Mouse (Mus musculus): Measurements from ENCODE around the gene Kirrel. TPM values are rescaled to one million over a fixed set of nuclear protein-coding genes. Genes with fewer than 3 reads are reported as not detected.

Kirrel gene
- total and polyA plus RNA-seq, 3 experiments = not detected

- no peaks in the 10 kb centered on the region for H3K27me3 ChIP-seq (ENCODE audit: control insufficient read depth in 1 of 2, insufficient read depth in 2 of 2, low read length in 2 of 2)
- no peaks in the 10 kb centered on the region for H3K79me2 ChIP-seq (ENCODE audit: control insufficient read depth, insufficient read depth, low read length, poor library complexity)
- peak; percentile 59 for DNase-seq (ENCODE audit: low read depth, low spot score)
- H3K27ac ChIP-seq (ENCODE audit: control insufficient read depth, low read depth, low read length) = no peak overlapping the region
- no peak overlapping the region for H3K9ac ChIP-seq (ENCODE audit: control insufficient read depth, low read depth, low read length, poor library complexity, severe bottlenecking)
- no peaks in the 10 kb centered on the region for H3K9me3 ChIP-seq (replicated peaks; ENCODE audit: insufficient read depth, low read length)
- H3K36me3 ChIP-seq (ENCODE audit: control insufficient read depth in 1 of 2, insufficient read depth in 2 of 2, low read length in 2 of 2) = no peaks in the 10 kb centered on the region
- TF ChIP-seq CHD1 (IDR thresholded peaks at IDR 0.05; ENCODE audit: low read depth, low read length) (no peak), CTCF (IDR thresholded peaks at IDR 0.05 in 2 of 3, conservative IDR thresholded peaks at IDR 0.05 in 1 of 3; ENCODE audit: control insufficient read depth in 1 of 3, insufficient read depth in 1 of 3, low read depth in 2 of 3, low read length in 3 of 3, poor library complexity in 1 of 3, severe bottlenecking in 1 of 3) (peak; percentile 46 to 95 (median 78)), MXI1 (IDR thresholded peaks at IDR 0.05; ENCODE audit: low read depth, low read length) (no peak), ZC3H11A (IDR thresholded peaks at IDR 0.05; ENCODE audit: low read depth, low read length) (peak; percentile 52), MYC (IDR thresholded peaks at IDR 0.05; ENCODE audit: low read depth, low read length) (no peak), ELF1 (IDR thresholded peaks at IDR 0.05; ENCODE audit: low read depth, low read length) (no peak), SMC3 (IDR thresholded peaks at IDR 0.05; ENCODE audit: low read depth, low read length) (peak; percentile 66), RAD21 (IDR thresholded peaks at IDR 0.05; ENCODE audit: low read depth, low read length) (peak; percentile 72)
- H3K4me1 ChIP-seq (ENCODE audit: control insufficient read depth in 1 of 2, insufficient read depth in 2 of 2, low read length in 2 of 2) = no peaks in the 10 kb centered on the region
- no peak overlapping the region for H3K4me3 ChIP-seq (ENCODE audit: control insufficient read depth in 1 of 2, insufficient read depth in 1 of 2, low read depth in 2 of 2, low read length in 2 of 2)
These were observed 84.6 kb downstream of the Kirrel start for GRCm38 (mm10) chr3:87089694-87090565.

- Histone ChIP-seq H3K27me3 (ENCODE audit: control insufficient read depth in 1 of 2, insufficient read depth in 2 of 2, low read length in 2 of 2) (no peaks in the 10 kb centered on the region), H3K4me1 (ENCODE audit: control insufficient read depth in 1 of 2, insufficient read depth in 2 of 2, low read length in 2 of 2) (no peaks in the 10 kb centered on the region), H3K79me2 (ENCODE audit: control insufficient read depth, insufficient read depth, low read length, poor library complexity) (no peaks in the 10 kb centered on the region), H3K9ac (ENCODE audit: control insufficient read depth, low read depth, low read length, poor library complexity, severe bottlenecking) (no peak overlapping the region), H3K4me3 (ENCODE audit: control insufficient read depth in 1 of 2, insufficient read depth in 1 of 2, low read depth in 2 of 2, low read length in 2 of 2) (no peak overlapping the region), H3K36me3 (ENCODE audit: control insufficient read depth in 1 of 2, insufficient read depth in 2 of 2, low read length in 2 of 2) (no peaks in the 10 kb centered on the region), H3K9me3 (replicated peaks; ENCODE audit: insufficient read depth, low read length) (no peaks in the 10 kb centered on the region), H3K27ac (ENCODE audit: control insufficient read depth, low read depth, low read length) (no peak overlapping the region)
- TF ChIP-seq POLR2AphosphoS2 (IDR thresholded peaks at IDR 0.05; ENCODE audit: low read length) (no peak), CHD1 (IDR thresholded peaks at IDR 0.05; ENCODE audit: low read depth, low read length) (no peak), NELFE (IDR thresholded peaks at IDR 0.05; ENCODE audit: low read depth, low read length) (no peak), GABPA (IDR thresholded peaks at IDR 0.05; ENCODE audit: low read depth, low read length) (no peak), MXI1 (IDR thresholded peaks at IDR 0.05; ENCODE audit: low read depth, low read length) (no peak), ELF1 (IDR thresholded peaks at IDR 0.05; ENCODE audit: low read depth, low read length) (no peak), TCF12 (IDR thresholded peaks at IDR 0.05; ENCODE audit: low read depth, low read length) (no peak), MYB (IDR thresholded peaks at IDR 0.05; ENCODE audit: low read depth, low read length) (no peak), HCFC1 (IDR thresholded peaks at IDR 0.05; ENCODE audit: low read depth, low read length) (no peak), ZMIZ1 (IDR thresholded peaks at IDR 0.05; ENCODE audit: low read depth, low read length) (no peak), USF1 (IDR thresholded peaks at IDR 0.05; ENCODE audit: low read depth, low read length) (no peak)
- DNase-seq (ENCODE audit: low read depth, low spot score) = no peak
These were observed 87.4 kb downstream of the Kirrel start for GRCm38 (mm10) chr3:87087146-87087545.

Measured in MEL (cell line).